Mouse (Mus musculus) CH12.LX (cell line): Measurements from ENCODE around the gene E430018J23Rik. TPM values are rescaled to one million over a fixed set of nuclear protein-coding genes. Genes with fewer than 3 reads are reported as not detected.

Experiments
- DNase-seq: peaks from one replicate; pipeline ENCODE4 v3.0.0-alpha.2; 2013; ENCODE audit errors: extremely low read depth
- H3K27ac ChIP-seq: 2 replicates; pipeline ENCODE4 v1.5.1; 2012; ENCODE audit warnings: low read depth, mild to moderate bottlenecking, control low read depth, moderate library complexity; ENCODE audit not compliant: insufficient read depth
- H3K27me3 ChIP-seq: replicated peaks from 2 replicates; pipeline ENCODE3; 2012; ENCODE audit warnings: inconsistent platforms
- H3K36me3 ChIP-seq, 2 experiments: replicated peaks in 1 of 2; 2 replicates each; pipeline versions ENCODE3 to v1.6.1; 2012; ENCODE audit warnings: inconsistent platforms in 1 of 2, low read length in 1 of 2, mild to moderate bottlenecking in 1 of 2, mixed read lengths in 1 of 2, moderate library complexity in 1 of 2; ENCODE audit not compliant: control insufficient read depth in 1 of 2, insufficient read depth in 1 of 2
- H3K4me1 ChIP-seq, 2 experiments: 2 replicates each; pipeline ENCODE4 v1.6.1; 2012; ENCODE audit warnings: inconsistent platforms in 1 of 2, moderate library complexity in 1 of 2; ENCODE audit not compliant: insufficient read depth in 2 of 2, control insufficient read depth in 1 of 2
- H3K4me2 ChIP-seq: 2 replicates; pipeline ENCODE4 v1.6.1; 2012; ENCODE audit warnings: low read depth, mild to moderate bottlenecking, control low read depth; ENCODE audit not compliant: poor library complexity, insufficient read depth, severe bottlenecking
- H3K4me3 ChIP-seq, 3 experiments: fragments of 150-350 bp in 1 of 3; sonication (generic) in 1 of 3; replicated peaks in 1 of 3; 2 replicates each; pipeline versions ENCODE3 to v1.5.1; 2011 to 2012; ENCODE audit warnings: low read depth in 2 of 3, low read length in 2 of 3, mild to moderate bottlenecking in 2 of 3, moderate library complexity in 2 of 3, control low read depth in 1 of 3, improper control_type of control experiment in 1 of 3, inconsistent platforms in 1 of 3, mixed read lengths in 1 of 3; ENCODE audit not compliant: poor library complexity in 1 of 3
- H3K79me2 ChIP-seq: replicated peaks from 2 replicates; pipeline ENCODE4 v1.6.1; 2012; ENCODE audit warnings: mild to moderate bottlenecking, moderate library complexity; ENCODE audit not compliant: control insufficient read depth, poor library complexity, insufficient read depth, severe bottlenecking; ENCODE audit errors: extremely low read depth
- H3K9ac ChIP-seq: 2 replicates; pipeline ENCODE4 v1.6.1; 2012; ENCODE audit warnings: low read depth, mild to moderate bottlenecking, control low read depth, moderate library complexity; ENCODE audit not compliant: insufficient read depth
- H3K9me3 ChIP-seq: replicated peaks from 2 replicates; pipeline ENCODE3; 2012; ENCODE audit warnings: low read length, inconsistent platforms, mixed read lengths
- BHLHE40 ChIP-seq: IDR thresholded peaks from 2 replicates; pipeline ENCODE4 v1.6.1; 2011; ENCODE audit warnings: mild to moderate bottlenecking, low read depth, low read length, improper control_type of control experiment
- CHD1 ChIP-seq: IDR thresholded peaks from 2 replicates; pipeline ENCODE4 v1.6.1; 2012; ENCODE audit warnings: low read depth, low read length, improper control_type of control experiment, inconsistent platforms
- CHD2 ChIP-seq: IDR thresholded peaks from 2 replicates; pipeline ENCODE4 v1.6.1; 2011; ENCODE audit warnings: low read length, improper control_type of control experiment
- E2F4 ChIP-seq: IDR thresholded peaks from 2 replicates; pipeline ENCODE4 v1.6.1; 2011; ENCODE audit warnings: low read depth, low read length, improper control_type of control experiment; ENCODE audit not compliant: insufficient replicate concordance
- EP300 ChIP-seq: IDR thresholded peaks from 2 replicates; pipeline ENCODE4 v1.6.1; 2011; ENCODE audit warnings: low read length, improper control_type of control experiment
- ETS1 ChIP-seq: conservative IDR thresholded peaks from 2 replicates; pipeline ENCODE4 v1.6.1; 2012; ENCODE audit warnings: low read depth, mild to moderate bottlenecking, inconsistent platforms, low read length, improper control_type of control experiment, moderate library complexity
- GABPA ChIP-seq: IDR thresholded peaks from 2 replicates; pipeline ENCODE4 v1.6.1; 2012; ENCODE audit warnings: low read depth, low read length, improper control_type of control experiment, inconsistent platforms; ENCODE audit not compliant: insufficient replicate concordance
- JUND ChIP-seq: conservative IDR thresholded peaks from 2 replicates; pipeline ENCODE4 v1.6.1; 2011; ENCODE audit warnings: low read depth, low read length, improper control_type of control experiment
- MAFK ChIP-seq: IDR thresholded peaks from 2 replicates; pipeline ENCODE4 v1.6.1; 2011; ENCODE audit warnings: low read length, improper control_type of control experiment; ENCODE audit not compliant: insufficient replicate concordance
- MAX ChIP-seq: IDR thresholded peaks from 2 replicates; pipeline ENCODE4 v1.6.1; 2011; ENCODE audit warnings: low read length, improper control_type of control experiment
- MXI1 ChIP-seq: IDR thresholded peaks from 2 replicates; pipeline ENCODE4 v1.6.1; 2011; ENCODE audit warnings: mild to moderate bottlenecking, low read depth, low read length, improper control_type of control experiment
- MYC ChIP-seq: IDR thresholded peaks from 2 replicates; pipeline ENCODE4 v1.6.1; 2011; ENCODE audit warnings: low read depth, mild to moderate bottlenecking, improper control_type of control experiment, low read length
- PAX5 ChIP-seq: IDR thresholded peaks from 2 replicates; pipeline ENCODE4 v1.6.1; 2012; ENCODE audit warnings: low read length, inconsistent platforms, mixed read lengths
- POLR2A ChIP-seq: IDR thresholded peaks from 2 replicates; pipeline ENCODE4 v1.6.1; 2011; ENCODE audit warnings: low read depth, mild to moderate bottlenecking, improper control_type of control experiment, low read length
- SIN3A ChIP-seq: IDR thresholded peaks from 2 replicates; pipeline ENCODE4 v1.6.1; 2012; ENCODE audit warnings: low read length, improper control_type of control experiment, inconsistent platforms
- USF2 ChIP-seq: conservative IDR thresholded peaks from 2 replicates; pipeline ENCODE4 v1.6.1; 2011; ENCODE audit warnings: low read depth, low read length, improper control_type of control experiment
- ZC3H11A ChIP-seq: IDR thresholded peaks from 2 replicates; pipeline ENCODE4 v1.6.1; 2012; ENCODE audit warnings: low read depth, mild to moderate bottlenecking, inconsistent platforms, low read length, improper control_type of control experiment
- ZKSCAN1 ChIP-seq: IDR thresholded peaks from 2 replicates; pipeline ENCODE4 v1.6.1; 2012; ENCODE audit warnings: low read depth, inconsistent platforms, low read length, improper control_type of control experiment, borderline replicate concordance
- ZNF384 ChIP-seq: IDR thresholded peaks from 2 replicates; pipeline ENCODE4 v1.6.1; 2012; ENCODE audit warnings: low read depth, low read length, improper control_type of control experiment, inconsistent platforms
- dilution Hi-C: fragments of 300-500 bp; cut with MboI; formaldehyde crosslinking; loops from 2 replicates; pipeline ENCODE4 v1.14.3; 2020; ENCODE audit warnings: low sequenced_read_pairs; ENCODE audit not compliant: extremely low pct_unique_long_range_greater_than_20kb, extremely low pct_ligation_motif_present
- in situ Hi-C: fragments of 300-500 bp; cut with MboI; formaldehyde crosslinking; loops from 3 replicates; pipeline ENCODE4 v1.14.3; 2019; ENCODE audit warnings: low sequenced_read_pairs, low pct_ligation_motif_present, low pct_unique_long_range_greater_than_20kb, mixed read lengths
- polyA plus RNA-seq: library from polyadenylated mRNA; unstranded; fragments of >175 nt; gene quantifications from 2 replicates; pipeline ENCODE4 v1.2.1, GENCODE M21; 2012; ENCODE audit warnings: low read depth; ENCODE audit not compliant: insufficient read length
- total RNA-seq, 2 experiments: library from RNA; depleted of rRNA; stranded (reverse); fragments of 300-350 nt in 1 of 2; fragments of >200 nt in 1 of 2; gene quantifications; 2 replicates each; pipeline ENCODE4 v1.2.3; 2012 to 2014

E430018J23Rik gene
- total and polyA plus RNA-seq, 3 experiments = 3.8 to 9.2 (median 8.9) TPM

DNA sequence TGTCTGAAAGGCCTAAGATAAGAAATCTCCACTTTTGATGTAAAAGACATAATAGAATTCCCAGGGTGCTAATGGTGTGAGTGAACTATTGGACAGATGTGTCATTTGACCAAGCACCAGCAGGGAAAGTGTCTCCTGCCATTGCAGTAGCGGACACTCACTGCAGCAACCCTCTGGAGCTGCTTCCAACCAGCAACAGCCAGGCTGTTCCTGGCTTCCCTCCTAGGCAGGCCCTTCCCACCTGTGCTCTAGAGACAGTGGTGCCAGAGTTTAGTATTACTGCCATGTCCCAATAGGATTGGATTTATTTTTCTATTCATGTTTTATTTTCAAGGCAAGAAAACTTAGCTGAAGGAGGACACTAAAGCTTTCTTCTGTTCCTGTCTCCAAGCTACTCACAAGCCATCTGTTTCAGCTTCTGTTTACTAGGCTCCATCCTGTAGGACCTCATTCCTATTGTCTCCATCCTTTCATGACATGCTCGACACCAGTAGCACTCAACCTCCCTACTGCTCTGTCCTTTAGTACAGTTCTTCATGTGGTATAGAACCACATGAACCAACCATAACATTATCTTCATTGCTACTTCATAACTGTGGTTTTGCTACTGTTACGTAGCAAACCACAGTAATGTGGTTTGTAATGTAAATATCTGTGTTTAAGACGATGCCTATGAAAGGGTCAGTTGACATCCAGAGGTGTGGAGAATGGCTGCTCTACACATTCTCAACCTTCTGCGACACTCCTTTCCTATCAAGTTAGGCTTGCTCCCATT lies 42.0 kb downstream of the E430018J23Rik start:
- dilution Hi-C loops = no loop called here
- H3K36me3 ChIP-seq = no peaks in the 10 kb centered on the region
- no peak overlapping the region for H3K4me3 ChIP-seq
- H3K4me1 ChIP-seq = peaks cover 0 to 5% of the 10 kb centered on the region in 2 experiments; a peak in 2 of 4 replicates
- in situ Hi-C loops = loop anchor here (25.0 kb wide), 1 partner anchor 411 kb away; the partner anchor contains the start of gene Orai3
- H3K27ac ChIP-seq = no peak overlapping the region
- no peak overlapping the region for H3K9ac ChIP-seq
- DNase-seq = no peak
- TF ChIP-seq ETS1 (no peak), USF2 (no peak), BHLHE40 (no peak), EP300 (no peak), CHD1 (no peak), JUND (no peak), MXI1 (no peak)
- peaks cover 5% of the 10 kb centered on the region for H3K9me3 ChIP-seq
- no peaks in the 10 kb centered on the region for H3K79me2 ChIP-seq
- peaks cover 13% of the 10 kb centered on the region for H3K27me3 ChIP-seq
- no peak overlapping the region for H3K4me2 ChIP-seq

GRCm38 (mm10) chr7:127346676-127347075 lies 46.8 kb downstream of the E430018J23Rik start:
- Histone ChIP-seq H3K9ac (peak overlapping the region; percentile 66), H3K27ac (no peak overlapping the region), H3K27me3 (peaks cover 12% of the 10 kb centered on the region), H3K4me2 (peak overlapping the region; percentile 89; the same call in 1 of the 2 replicates), H3K79me2 (no peaks in the 10 kb centered on the region), H3K4me3 (no peak overlapping the region), H3K9me3 (no peaks in the 10 kb centered on the region), H3K4me1 (peaks cover 0 to 11% of the 10 kb centered on the region in 2 experiments; a peak in 2 of 4 replicates), H3K36me3 (peaks cover 10 to 20% of the 10 kb centered on the region in 2 experiments)
- DNase-seq = no peak
- in situ Hi-C loops (no loop called here), dilution Hi-C loops (no loop called here)
- TF ChIP-seq PAX5 (no peak), CHD2 (no peak), E2F4 (no peak), ETS1 (no peak), JUND (no peak), POLR2A (no peak), MAFK (no peak), MAX (no peak), ZKSCAN1 (no peak), MXI1 (no peak), SIN3A (no peak), ZNF384 (no peak), ZC3H11A (no peak), MYC (no peak), GABPA (no peak)
